Mouse (Mus musculus) midbrain, embryonic 15.5 days (tissue): ENCODE data around the gene Heatr5a. TPM values are rescaled to one million over a fixed set of nuclear protein-coding genes. Genes with fewer than 3 reads are reported as not detected.

Experiments
- ATAC-seq: fragments of 200-750 bp; cut with Nextera tagmentation; replicated peaks from 2 replicates; pipeline ENCODE4 v1.8.0; 2017; ENCODE audit warnings: moderate TSS enrichment
- H3K27ac ChIP-seq: fragments of 300-500 bp; sonication (generic); 2 replicates; pipeline ENCODE4 v1.5.1; 2015; ENCODE audit warnings: mild to moderate bottlenecking, inconsistent platforms
- H3K27me3 ChIP-seq: fragments of 300-500 bp; sonication (generic); replicated peaks from 2 replicates; pipeline ENCODE4 v1.6.1; 2015; ENCODE audit warnings: inconsistent platforms
- H3K36me3 ChIP-seq: fragments of 300-500 bp; sonication (generic); replicated peaks from 2 replicates; pipeline ENCODE4 v1.6.1; 2015; ENCODE audit warnings: inconsistent platforms
- H3K4me1 ChIP-seq: fragments of 300-500 bp; sonication (generic); 2 replicates; pipeline ENCODE4 v1.6.1; 2015; ENCODE audit warnings: inconsistent platforms
- H3K4me2 ChIP-seq: fragments of 300-500 bp; sonication (generic); 2 replicates; pipeline ENCODE4 v1.6.1; 2015; ENCODE audit warnings: inconsistent platforms, mild to moderate bottlenecking, moderate library complexity
- H3K4me3 ChIP-seq: fragments of 300-500 bp; sonication (generic); 2 replicates; pipeline ENCODE4 v1.5.1; 2015; ENCODE audit warnings: mild to moderate bottlenecking, inconsistent platforms
- H3K9ac ChIP-seq: fragments of 300-500 bp; sonication (generic); 2 replicates; pipeline ENCODE4 v1.6.1; 2015; ENCODE audit warnings: mild to moderate bottlenecking, inconsistent platforms
- H3K9me3 ChIP-seq: fragments of 300-500 bp; sonication (generic); 2 replicates; pipeline ENCODE4 v1.6.1; 2016; ENCODE audit warnings: inconsistent platforms
- WGBS: fragments of 180-500 bp; shearing (Covaris S2); methylation state at CpG from one replicate; pipeline ENCODE4 v1.1.7; 2015; ENCODE audit warnings: mixed read lengths; 5-methylcytosine and 5-hydroxymethylcytosine counted together
- polyA plus RNA-seq: library from polyadenylated mRNA; unstranded; fragments of >200 nt; fragmentation: Nextera tagmentation; extraction: Ambion mirVana; gene quantifications from 2 replicates; pipeline ENCODE4 v1.2.1, GENCODE M21; 2015

The Heatr5a gene
- polyA plus RNA-seq, 1 experiment from 2014 or later, result 7.3 TPM

DNA sequence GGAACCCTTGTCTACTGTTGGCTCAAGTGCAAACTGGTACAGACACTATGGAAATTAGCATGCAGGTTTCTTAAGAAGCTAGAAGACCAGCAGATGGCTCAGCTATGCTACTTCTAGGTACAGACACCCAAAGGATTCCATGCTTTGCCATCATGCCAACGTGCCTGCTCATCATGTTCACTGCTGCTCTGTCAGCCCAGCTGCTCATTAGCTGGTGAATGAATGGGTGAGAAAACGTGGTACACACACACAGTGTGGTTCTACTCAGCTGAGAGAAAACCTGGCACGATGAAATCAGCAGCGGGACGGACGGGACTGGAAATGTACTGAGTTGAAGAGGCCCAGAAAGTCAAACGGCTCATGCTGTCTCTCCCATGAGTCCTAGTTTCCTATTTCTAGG, 70.6 kb downstream of the Heatr5a start:
- H3K27ac ChIP-seq, result no peak overlapping the region
- 88% methylated on average over 7 of the region's 7 CpGs for WGBS

GRCm38 (mm10) chr12:51896901-51897300, 74.2 kb downstream of the Heatr5a start:
- no peak overlapping the region for H3K9ac ChIP-seq
- H3K36me3 ChIP-seq, result peaks cover 12% of the 10 kb centered on the region; the same call in 1 of the 2 replicates
- H3K4me2 ChIP-seq, result no peak overlapping the region
- H3K27me3 ChIP-seq, result no peaks in the 10 kb centered on the region
- H3K4me3 ChIP-seq, result no peak overlapping the region
- no peak for ATAC-seq
- no peaks in the 10 kb centered on the region for H3K9me3 ChIP-seq
- no peaks in the 10 kb centered on the region for H3K4me1 ChIP-seq
- WGBS, result 88% methylated on average over 4 of the region's 4 CpGs
- H3K27ac ChIP-seq, result no peak overlapping the region

More for the DNA sequence above, 70.6 kb downstream of the Heatr5a start:
- Histone ChIP-seq H3K4me3 (no peak overlapping the region), H3K4me2 (no peak overlapping the region), H3K4me1 (no peaks in the 10 kb centered on the region), H3K36me3 (peaks cover 9% of the 10 kb centered on the region; the same call in 1 of the 2 replicates), H3K9me3 (no peaks in the 10 kb centered on the region), H3K27me3 (no peaks in the 10 kb centered on the region), H3K9ac (no peak overlapping the region)
- ATAC-seq, result no peak

GRCm38 (mm10) chr12:51888609-51889008, 82.5 kb downstream of the Heatr5a start:
- no peak overlapping the region for H3K4me3 ChIP-seq
- peaks cover 4% of the 10 kb centered on the region; the same call in 1 of the 2 replicates for H3K36me3 ChIP-seq
- no peak overlapping the region for H3K4me2 ChIP-seq
- H3K9ac ChIP-seq, result no peak overlapping the region
- WGBS, result 91% methylated on average over 12 of the region's 12 CpGs
- H3K27ac ChIP-seq, result no peak overlapping the region
- H3K9me3 ChIP-seq, result no peaks in the 10 kb centered on the region
- no peaks in the 10 kb centered on the region for H3K4me1 ChIP-seq
- ATAC-seq, result no peak
- H3K27me3 ChIP-seq, result no peaks in the 10 kb centered on the region

DNA sequence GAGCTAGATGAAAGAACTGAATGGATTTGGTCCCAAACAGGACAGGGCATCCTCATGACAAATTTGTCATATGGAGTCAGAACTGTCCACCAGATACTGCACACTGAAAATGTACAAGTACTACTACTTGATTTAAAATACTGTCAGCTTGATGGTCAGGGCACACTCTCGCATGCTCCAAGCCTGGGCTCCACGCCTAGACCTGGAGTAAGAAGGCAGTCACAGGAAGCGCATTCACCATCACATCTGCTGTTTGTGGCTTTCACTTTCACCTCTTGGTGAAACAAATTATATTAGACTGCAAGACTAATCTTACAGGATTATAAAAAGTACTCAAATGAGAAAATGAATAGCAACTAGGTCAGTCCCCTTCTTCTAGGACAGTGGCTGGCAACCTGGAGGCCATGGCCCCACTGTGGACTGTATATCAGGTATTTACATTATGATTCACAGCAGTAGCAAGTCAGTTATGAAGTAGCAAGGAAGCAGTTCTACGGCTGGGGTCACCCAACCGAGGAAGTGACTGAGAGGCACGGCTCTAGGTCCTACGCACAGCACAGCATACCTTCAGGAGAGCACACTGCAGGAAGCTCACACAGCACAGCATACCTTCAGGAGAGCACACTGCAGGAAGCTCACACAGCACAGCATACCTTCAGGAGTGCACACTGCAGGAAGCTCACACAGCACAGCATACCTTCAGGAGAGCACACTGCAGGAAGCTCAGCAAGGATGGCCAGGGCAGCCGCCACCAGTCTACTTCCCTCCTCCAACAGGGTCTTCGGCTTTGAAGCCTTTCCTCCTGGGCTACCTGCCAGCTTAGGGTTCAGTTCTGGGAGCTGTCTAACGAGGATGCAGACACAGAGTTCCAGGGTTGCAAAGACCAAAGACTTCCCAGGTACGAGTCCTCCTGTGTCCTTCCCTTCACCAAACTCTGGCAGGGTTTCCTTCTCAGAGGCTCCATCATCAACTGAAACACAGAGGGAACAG, 83.5 kb downstream of the Heatr5a start:
- 87% methylated on average over 11 of the region's 11 CpGs for WGBS
- ATAC-seq, result no peak

DNA sequence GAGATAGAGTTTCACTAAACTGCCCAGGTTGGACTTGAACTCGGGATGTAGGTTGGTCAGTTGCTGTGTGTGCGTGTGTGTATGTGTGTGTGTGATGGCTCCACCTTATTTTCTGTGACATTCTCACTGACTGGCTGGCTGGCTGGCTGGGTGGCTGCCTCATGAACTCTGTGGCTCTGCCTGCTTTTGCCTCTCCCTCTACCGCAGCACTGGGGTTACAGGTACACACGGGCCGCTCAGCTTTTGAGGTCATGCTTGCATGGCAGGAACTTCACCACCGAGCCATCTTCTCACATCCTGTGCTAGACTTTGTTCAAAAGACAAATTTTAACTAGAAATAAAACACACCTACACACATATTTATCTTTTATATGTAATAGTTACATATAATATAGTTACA, 84.8 kb downstream of the Heatr5a start:
- no peaks in the 10 kb centered on the region for H3K4me1 ChIP-seq
- no peaks in the 10 kb centered on the region for H3K9me3 ChIP-seq
- H3K9ac ChIP-seq, result no peak overlapping the region
- ATAC-seq, result no peak
- no peak overlapping the region for H3K27ac ChIP-seq
- 94% methylated on average over 6 of the region's 6 CpGs for WGBS
- no peak overlapping the region for H3K4me3 ChIP-seq
- H3K4me2 ChIP-seq, result no peak overlapping the region
- H3K27me3 ChIP-seq, result no peaks in the 10 kb centered on the region
- H3K36me3 ChIP-seq, result peaks cover 4% of the 10 kb centered on the region; the same call in 1 of the 2 replicates

More for the DNA sequence above, 83.5 kb downstream of the Heatr5a start:
- no peaks in the 10 kb centered on the region for H3K9me3 ChIP-seq
- H3K4me3 ChIP-seq, result no peak overlapping the region
- H3K36me3 ChIP-seq, result peaks cover 4% of the 10 kb centered on the region; the same call in 1 of the 2 replicates
- H3K4me1 ChIP-seq, result no peaks in the 10 kb centered on the region
- H3K27ac ChIP-seq, result no peak overlapping the region
- no peak overlapping the region for H3K4me2 ChIP-seq
- H3K9ac ChIP-seq, result no peak overlapping the region
- no peaks in the 10 kb centered on the region for H3K27me3 ChIP-seq

- H3K9me3 ChIP-seq, result no peaks in the 10 kb centered on the region
- 90% methylated on average over 2 of the region's 2 CpGs for WGBS
These were observed 86.3 kb downstream of the Heatr5a start for GRCm38 (mm10) chr12:51884801-51885200.

DNA sequence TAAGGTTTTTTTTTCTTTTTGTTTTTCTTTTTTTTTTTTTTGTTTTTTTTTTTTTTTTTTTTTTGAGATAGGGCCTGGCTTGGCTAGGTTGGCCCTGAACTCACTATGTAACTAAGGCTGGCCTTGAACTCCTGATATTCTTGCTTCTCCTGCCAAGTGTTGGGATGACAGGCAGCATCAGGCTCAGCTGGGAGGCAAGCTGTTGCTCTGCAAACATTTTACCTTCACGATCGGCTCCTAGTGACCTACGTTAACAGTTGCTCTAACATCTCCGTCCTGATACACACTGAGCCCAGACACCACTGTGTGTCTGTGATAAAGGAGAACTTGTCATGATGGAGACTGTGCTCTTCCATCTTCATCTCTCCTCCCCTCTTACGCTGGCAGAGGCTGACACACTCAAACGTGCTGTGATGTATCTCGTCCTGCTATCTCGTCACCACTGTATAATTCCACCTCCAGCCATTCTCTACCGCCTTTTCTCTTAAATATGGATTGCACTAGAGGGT, 87.8 kb downstream of the Heatr5a start:
- Histone ChIP-seq H3K4me3 (no peak overlapping the region), H3K9me3 (no peaks in the 10 kb centered on the region), H3K4me2 (no peak overlapping the region), H3K27me3 (no peaks in the 10 kb centered on the region), H3K9ac (no peak overlapping the region), H3K27ac (no peak overlapping the region), H3K36me3 (peaks cover 6% of the 10 kb centered on the region; the same call in 1 of the 2 replicates), H3K4me1 (no peaks in the 10 kb centered on the region)
- ATAC-seq, result no peak
- 96% methylated on average over 9 of the region's 9 CpGs for WGBS

More at GRCm38 (mm10) chr12:51884801-51885200, 86.3 kb downstream of the Heatr5a start:
- Histone ChIP-seq H3K4me2 (no peak overlapping the region), H3K4me1 (no peaks in the 10 kb centered on the region), H3K36me3 (peaks cover 6% of the 10 kb centered on the region; the same call in 1 of the 2 replicates), H3K4me3 (no peak overlapping the region), H3K9ac (no peak overlapping the region), H3K27me3 (no peaks in the 10 kb centered on the region), H3K27ac (no peak overlapping the region)
- ATAC-seq, result no peak

GRCm38 (mm10) chr12:51882606-51883296, 88.4 kb downstream of the Heatr5a start:
- Histone ChIP-seq H3K4me2 (no peak overlapping the region), H3K9me3 (no peaks in the 10 kb centered on the region), H3K27ac (no peak overlapping the region), H3K27me3 (no peaks in the 10 kb centered on the region), H3K36me3 (peaks cover 6% of the 10 kb centered on the region; the same call in 1 of the 2 replicates), H3K9ac (no peak overlapping the region), H3K4me1 (no peaks in the 10 kb centered on the region), H3K4me3 (no peak overlapping the region)
- WGBS, result 80% methylated on average over 6 of the region's 6 CpGs
- ATAC-seq, result no peak

DNA sequence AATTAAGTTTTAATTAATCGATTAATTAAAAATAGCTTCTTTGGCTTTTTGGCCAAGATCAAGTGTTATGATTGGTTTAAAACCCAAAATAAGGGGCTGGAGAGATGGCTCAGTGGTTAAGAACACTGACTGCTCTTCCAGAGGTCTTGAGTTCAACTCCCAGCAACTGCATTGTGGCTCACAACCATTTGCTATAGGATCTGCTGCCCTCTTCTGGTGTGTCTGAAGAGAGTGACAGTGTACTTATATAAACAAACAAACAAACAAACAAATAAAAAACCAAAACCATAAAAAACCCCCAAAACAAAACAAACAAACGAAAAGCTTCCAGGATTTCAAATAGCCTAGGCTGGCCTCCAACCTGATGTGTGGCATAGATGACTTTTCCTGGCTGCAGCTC, 89.3 kb downstream of the Heatr5a start:
- H3K4me3 ChIP-seq, result no peak overlapping the region
- peaks cover 6% of the 10 kb centered on the region; the same call in 1 of the 2 replicates for H3K36me3 ChIP-seq
- H3K27me3 ChIP-seq, result no peaks in the 10 kb centered on the region
- no peak overlapping the region for H3K27ac ChIP-seq
- H3K4me1 ChIP-seq, result no peaks in the 10 kb centered on the region
- no peak overlapping the region for H3K9ac ChIP-seq
- WGBS, result 97% methylated on average over 2 of the region's 2 CpGs
- no peak overlapping the region for H3K4me2 ChIP-seq
- no peaks in the 10 kb centered on the region for H3K9me3 ChIP-seq
- ATAC-seq, result no peak

DNA sequence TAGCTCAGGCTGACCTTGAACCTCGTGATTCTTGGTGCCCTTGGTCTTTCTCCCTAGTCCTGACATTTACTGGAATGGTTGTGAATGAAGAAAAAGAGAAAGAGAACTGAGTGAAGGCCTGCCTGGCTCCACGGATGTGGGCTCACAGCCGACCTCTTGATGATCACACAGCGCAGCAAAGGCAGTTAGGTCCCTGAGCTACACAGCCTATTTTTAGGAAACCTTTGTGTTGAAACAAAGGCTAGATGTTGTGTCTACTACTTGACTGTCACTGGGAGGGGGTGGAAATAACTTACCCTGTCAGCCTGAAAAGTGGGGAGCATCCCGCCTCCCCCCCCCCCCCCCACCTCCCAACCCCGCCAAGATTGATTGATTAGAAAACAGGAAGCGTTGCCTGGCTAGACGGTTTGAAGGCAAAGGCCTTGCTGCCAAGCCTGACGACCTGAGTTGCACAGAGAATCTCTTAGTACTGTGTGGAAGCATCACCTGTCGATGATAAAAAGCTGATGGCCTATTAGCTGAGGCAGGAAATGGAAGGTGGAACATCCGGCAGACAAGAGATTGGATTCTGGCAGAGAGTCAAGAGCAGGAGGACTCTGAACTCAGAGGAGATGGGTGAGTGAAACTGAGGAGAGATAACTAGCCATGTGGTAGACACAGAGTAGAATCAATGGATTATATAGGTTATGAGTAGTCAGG, 99.5 kb downstream of the Heatr5a start:
- H3K27me3 ChIP-seq, result no peaks in the 10 kb centered on the region
- no peak overlapping the region for H3K4me2 ChIP-seq
- H3K36me3 ChIP-seq, result no peaks in the 10 kb centered on the region; the same call in 1 of the 2 replicates
- no peaks in the 10 kb centered on the region for H3K4me1 ChIP-seq
- H3K9ac ChIP-seq, result no peak overlapping the region
- no peak overlapping the region for H3K27ac ChIP-seq
- no peaks in the 10 kb centered on the region for H3K9me3 ChIP-seq
- WGBS, result 80% methylated on average over 11 of the region's 11 CpGs
- no peak for ATAC-seq
- H3K4me3 ChIP-seq, result no peak overlapping the region

DNA sequence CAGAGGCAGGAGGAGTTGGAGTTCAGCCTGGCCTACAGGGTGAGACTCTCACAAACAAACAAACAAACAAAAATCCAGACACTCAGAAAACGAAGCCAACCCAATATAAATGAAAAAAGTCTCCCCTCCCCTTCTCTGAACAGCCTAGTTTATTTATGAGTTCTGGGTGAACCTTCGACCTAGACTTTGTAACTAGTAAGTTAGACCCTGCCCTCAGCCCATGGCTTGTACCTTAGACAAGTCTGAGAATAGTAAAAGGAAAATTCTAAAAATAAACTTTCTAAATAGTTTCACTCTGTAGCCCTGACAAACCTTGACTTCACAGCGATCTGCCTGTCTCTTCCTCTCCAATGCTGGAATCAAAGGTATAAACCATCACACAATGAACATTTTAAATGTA, 101.6 kb downstream of the Heatr5a start:
- Histone ChIP-seq H3K27ac (no peak overlapping the region), H3K4me3 (no peak overlapping the region), H3K27me3 (no peaks in the 10 kb centered on the region), H3K9me3 (no peaks in the 10 kb centered on the region), H3K4me1 (peaks cover 18% of the 10 kb centered on the region), H3K36me3 (no peaks in the 10 kb centered on the region), H3K4me2 (no peak overlapping the region), H3K9ac (no peak overlapping the region)
- ATAC-seq, result no peak
- 81% methylated on average over 3 of the region's 3 CpGs for WGBS

GRCm38 (mm10) chr12:51867076-51867475, 104.0 kb downstream of the Heatr5a start:
- no peak overlapping the region for H3K4me3 ChIP-seq
- 87% methylated on average over 8 of the region's 8 CpGs for WGBS
- ATAC-seq, result no peak
- H3K27me3 ChIP-seq, result no peaks in the 10 kb centered on the region
- H3K9me3 ChIP-seq, result no peaks in the 10 kb centered on the region
- no peak overlapping the region for H3K9ac ChIP-seq
- H3K27ac ChIP-seq, result no peak overlapping the region
- H3K36me3 ChIP-seq, result no peaks in the 10 kb centered on the region
- peaks cover 18% of the 10 kb centered on the region for H3K4me1 ChIP-seq
- H3K4me2 ChIP-seq, result no peak overlapping the region
